26 mouse cellular contexts compared by ENCODE assay signal in genomic region chr2:114018136-114018535, GRCm38 (mm10). TPM values are rescaled to one million over a fixed set of nuclear protein-coding genes. Genes with fewer than 3 reads are reported as not detected.
A peak's percentile ranks its signal among the peaks of the same experiment; 100 is the strongest.
DNase-seq lines count a peak whose midpoint lies in the region; ATAC-seq and TF ChIP-seq lines count a peak whose summit lies in the region.
"Had no signal": no experiment of that assay in that cellular context is flagged by ENCODE, and none has a peak within 500 bp of the region (broad histone marks: within the 10 kb centered on the region; RNA-seq: fewer than 3 reads in every experiment).

No protein-coding gene starts in this region.

- H3K36me3 ChIP-seq in forebrain, postnatal 0 days (ENCODE audit: insufficient read depth) = no peaks in the 10 kb centered on the region
- H3K36me3 ChIP-seq: embryonic facial prominence, embryonic 15.5 days; limb, embryonic 10.5 days; liver, embryonic 15.5 days had no signal

- H3K4me3 ChIP-seq in forebrain, postnatal 0 days (ENCODE audit: low read depth, low read length) = no peak overlapping the region
- H3K4me3 ChIP-seq: embryonic facial prominence, embryonic 15.5 days; limb, embryonic 10.5 days; liver, embryonic 15.5 days had no signal

- TF ChIP-seq POLR2A in brain, embryonic 14.5 days (IDR thresholded peaks at IDR 0.05; ENCODE audit: borderline replicate concordance, extremely low read depth, insufficient read depth, insufficient read length, poor library complexity, severe bottlenecking) = no peak

- intact Hi-C loops in left cerebral cortex, postnatal 36 days (cut with DNase I) = no loop called here
- intact Hi-C loops in heart, postnatal 10 days (cut with DNase I) = no loop called here

- TF ChIP-seq CTCF in brain, embryonic 14.5 days (IDR thresholded peaks at IDR 0.05; ENCODE audit: borderline replicate concordance, extremely low read depth, insufficient read depth, insufficient read length) = no peak
- TF ChIP-seq CTCF in forebrain, postnatal 0 days (IDR thresholded peaks at IDR 0.05; ENCODE audit: low read depth) = no peak

- H3K9ac ChIP-seq in forebrain, postnatal 0 days = no peak overlapping the region
- H3K9ac ChIP-seq: embryonic facial prominence, embryonic 15.5 days; liver, embryonic 15.5 days had no signal

- H3K27ac ChIP-seq in forebrain, postnatal 0 days (ENCODE audit: low read depth, low read length) = no peak overlapping the region
- H3K27ac ChIP-seq: embryonic facial prominence, embryonic 15.5 days; limb, embryonic 10.5 days; liver, embryonic 15.5 days; macrophage had no signal

- H3K9me3 ChIP-seq in forebrain, postnatal 0 days (ENCODE audit: low read length) = no peaks in the 10 kb centered on the region
- H3K9me3 ChIP-seq: embryonic facial prominence, embryonic 15.5 days; limb, embryonic 10.5 days; liver, embryonic 15.5 days had no signal

- no peak for ATAC-seq in forebrain, postnatal 0 days
- ATAC-seq: activated CD4-positive, CD25-positive, alpha-beta regulatory T cell, adult 4 months had no signal

- DNase-seq in kidney, postnatal 10 days = peak; percentile 5
- DNase-seq in kidney, postnatal 36 days = no peak
- peak; percentile 30 for DNase-seq in R1 (ENCODE audit: low read depth, low spot score)
- peak; percentile 82 for DNase-seq in brain, embryonic 14.5 days (ENCODE audit: low read depth)
- no peak for DNase-seq in forebrain, postnatal 0 days
- no peak for DNase-seq in heart, adult 18-20 months
- no peak for DNase-seq in left cerebral cortex, postnatal 36 days (ENCODE audit: low spot score in 2 of 2)
- no peak for DNase-seq in heart, postnatal 10 days
- DNase-seq: adrenal gland, postnatal 10 days; cerebellum, adult 8-10 months; gastrocnemius, postnatal 10 days; kidney, adult 18-20 months; liver; right cerebral cortex, postnatal 25 days; spleen, adult 18-20 months had no signal

- H3K27me3 ChIP-seq in forebrain, postnatal 0 days (ENCODE audit: insufficient read depth, low read length) = 0 out of 2 replicates have a peak, but pooled peaks cover 5% of the 10 kb centered on the region

- H3K4me1 ChIP-seq in forebrain, postnatal 0 days (ENCODE audit: insufficient read depth) = no peaks in the 10 kb centered on the region
- H3K4me1 ChIP-seq: liver, embryonic 15.5 days had no signal

- 0 out of 2 replicates have a peak overlapping the region, but pooled peaks have one; percentile 4 for H3K4me2 ChIP-seq in forebrain, postnatal 0 days (ENCODE audit: low read depth)
- H3K4me2 ChIP-seq: embryonic facial prominence, embryonic 15.5 days; heart, embryonic 11.5 days; liver, embryonic 15.5 days had no signal

- WGBS in forebrain, postnatal 0 days = 14% methylated on average over 10 of the region's 10 CpGs

RNA-seq across cellular contexts. Expression of gene Gjd2, which starts 4.7 kb away (rescaled TPM):
- 18.4 and 25.3 TPM in 2 replicates for polyA plus RNA-seq in brain, embryonic 14.5 days (2012; rRNA removed)
- 26.4 and 37.7 TPM in 2 replicates for total RNA-seq in forebrain, postnatal 0 days (2014; rRNA removed)
- polyA plus RNA-seq in forebrain, postnatal 0 days (2015; fragmentation: Nextera tagmentation; extraction: Ambion mirVana) = 4.2 and 6.6 TPM in 2 replicates
- not detected for total RNA-seq in heart, adult 18-20 months (2021)
- total RNA-seq in left cerebral cortex, postnatal 36 days (2021) = 1 to 10 TPM; 5.8 to 7.3 TPM
- total RNA-seq in heart, postnatal 10 days (2021) = not detected
- total RNA-seq: gastrocnemius, postnatal 10 days; granulocyte monocyte progenitor cell, adult 5-6 weeks; MEL had no signal
- polyA plus RNA-seq: activated CD4-positive, CD25-positive, alpha-beta regulatory T cell, adult 4 months; C2C12; heart, embryonic 11.5 days; heart, postnatal 0 days; limb, embryonic 10.5 days; liver, embryonic 15.5 days; macrophage had no signal

RNA-seq across cellular contexts. Expression of gene Actc1, which starts 35.2 kb away (rescaled TPM):
- 9.8 and 16.9 TPM in 2 replicates for polyA plus RNA-seq in brain, embryonic 14.5 days (2012; rRNA removed)
- total RNA-seq in forebrain, postnatal 0 days (2014; rRNA removed) = 0.46 and 1.4 TPM in 2 replicates
- 0.17 and 0.19 TPM in 2 replicates for polyA plus RNA-seq in forebrain, postnatal 0 days (2015; fragmentation: Nextera tagmentation; extraction: Ambion mirVana)
- total RNA-seq in heart, adult 18-20 months (2021) = over 10,000 TPM; 12,452 to 13,048 TPM
- total RNA-seq in left cerebral cortex, postnatal 36 days (2021) = not detected
- over 10,000 TPM; 16,623 to 16,697 TPM for total RNA-seq in heart, postnatal 10 days (2021)
- total RNA-seq: granulocyte monocyte progenitor cell, adult 5-6 weeks; layer of hippocampus, postnatal 14 days; MEL had no signal
- polyA plus RNA-seq: activated CD4-positive, CD25-positive, alpha-beta regulatory T cell, adult 4 months; macrophage had no signal

Comparison
In these comparisons a context has a peak if more than half of its experiments do, and no peak if none do; other contexts are left out.
1. DNase-seq: peak in kidney, postnatal 10 days (single experiment), R1 (single experiment) and brain, embryonic 14.5 days (single experiment); none in kidney, postnatal 36 days (0 of 2), forebrain, postnatal 0 days (single experiment), heart, adult 18-20 months (0 of 2), left cerebral cortex, postnatal 36 days (0 of 2) and heart, postnatal 10 days (0 of 2).
2. RNA of gene Gjd2, which starts 4.7 kb away (total RNA-seq): 26.4 to 37.7 TPM in forebrain, postnatal 0 days and 5.8 to 7.3 TPM in left cerebral cortex, postnatal 36 days; not detected in heart, postnatal 10 days and not detected in heart, adult 18-20 months; every median in the first group is over 4 times any median in the second.
3. RNA of gene Actc1, which starts 35.2 kb away (total RNA-seq): 16,623 to 16,697 TPM in heart, postnatal 10 days and 12,452 to 13,048 TPM in heart, adult 18-20 months; 0.46 to 1.4 TPM in forebrain, postnatal 0 days and not detected in left cerebral cortex, postnatal 36 days; every median in the first group is over 1,000 times any median in the second.